Mouse (Mus musculus) cerebellum, adult 2 months (tissue): ENCODE measurements around the gene 4921524J17Rik. TPM values are rescaled to one million over a fixed set of nuclear protein-coding genes. Genes with fewer than 3 reads are reported as not detected.

Source experiments
- DNase-seq, 2 experiments: peaks; one replicate each; pipeline ENCODE4 v3.0.0; 2021
- H3K27ac ChIP-seq: fragments of 200-500 bp; 2 replicates; pipeline ENCODE4 v1.5.1; 2012; ENCODE audit warnings: low read length, control low read depth, inconsistent platforms; ENCODE audit not compliant: insufficient read depth
- H3K27me3 ChIP-seq: fragments of 200-500 bp; 2 replicates; pipeline ENCODE4 v1.6.1; 2012; ENCODE audit warnings: inconsistent platforms, mild to moderate bottlenecking, low read length, moderate library complexity; ENCODE audit not compliant: control insufficient read depth, insufficient read depth
- H3K4me1 ChIP-seq: fragments of 200-500 bp; 2 replicates; pipeline ENCODE4 v1.6.1; 2011; ENCODE audit warnings: low read length; ENCODE audit not compliant: control insufficient read depth, insufficient read depth
- H3K4me3 ChIP-seq: fragments of 200-500 bp; replicated peaks from 2 replicates; pipeline ENCODE3; 2011; ENCODE audit warnings: mild to moderate bottlenecking, low read depth, low read length, control low read depth; ENCODE audit not compliant: insufficient read depth
- CTCF ChIP-seq: fragments of 200-500 bp; IDR thresholded peaks from 2 replicates; pipeline ENCODE4 v1.5.1; 2011; ENCODE audit warnings: low read depth, mild to moderate bottlenecking, control low read depth, low read length, moderate library complexity, borderline replicate concordance; ENCODE audit not compliant: insufficient read depth
- POLR2A ChIP-seq: fragments of 200-500 bp; IDR thresholded peaks from 2 replicates; pipeline ENCODE4 v1.6.1; 2011; ENCODE audit warnings: low read length, control low read depth, borderline replicate concordance; ENCODE audit not compliant: insufficient read depth
- WGBS: fragments of 180-500 bp; shearing (Covaris S2); methylation state at CpG from one replicate; pipeline ENCODE4 v1.1.7; 2018; 5-methylcytosine and 5-hydroxymethylcytosine counted together
- polyA plus RNA-seq: library from polyadenylated mRNA; depleted of rRNA; stranded (reverse); fragments of >200 nt; gene quantifications from 2 replicates; pipeline ENCODE4 v1.2.3, GENCODE M21; 2012

Gene 4921524J17Rik
- polyA plus RNA-seq, 1 experiment = 13.8 TPM

GRCm38 (mm10) chr8:85435736-85436135 lies 3.1 kb upstream of the 4921524J17Rik start:
- Histone ChIP-seq H3K4me1 (no peaks in the 10 kb centered on the region), H3K27ac (no peak overlapping the region), H3K4me3 (no peak overlapping the region), H3K27me3 (no peaks in the 10 kb centered on the region)
- no peak for TF ChIP-seq CTCF
- TF ChIP-seq POLR2A = no peak
- 56% methylated on average over 5 of the region's 5 CpGs for WGBS
- no peak for DNase-seq

- 83% methylated on average over 12 of the region's 12 CpGs for WGBS
- Histone ChIP-seq H3K4me3 (no peak overlapping the region), H3K27me3 (no peaks in the 10 kb centered on the region), H3K27ac (no peak overlapping the region), H3K4me1 (no peaks in the 10 kb centered on the region)
- TF ChIP-seq CTCF (no peak), POLR2A (no peak)
- DNase-seq = no peak
Observed at GRCm38 (mm10) chr8:85434817-85435216, 2.2 kb upstream of the 4921524J17Rik start.

DNA sequence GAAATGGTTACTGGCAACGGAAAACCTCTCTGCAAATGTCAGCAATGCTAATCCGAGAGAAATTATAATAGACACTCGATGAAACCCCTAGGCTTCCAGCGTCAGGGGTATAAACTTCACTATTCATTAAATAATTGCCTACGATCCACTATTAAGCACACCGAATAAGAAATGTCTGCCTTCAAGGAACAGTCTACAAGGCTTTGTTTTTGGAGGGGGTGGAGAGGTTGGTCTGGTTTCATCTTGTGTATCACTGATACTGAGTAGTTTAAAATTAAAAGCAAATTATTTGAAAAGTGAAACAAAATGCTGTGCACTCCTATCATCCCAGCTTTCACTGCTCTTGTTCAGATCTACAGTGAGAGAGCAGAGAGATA lies 372 bp upstream of the 4921524J17Rik start:
- under 1% methylated on average over 6 of the region's 6 CpGs for WGBS
- Histone ChIP-seq H3K27ac (no peak overlapping the region), H3K4me3 (peak overlapping the region; percentile 97), H3K27me3 (no peaks in the 10 kb centered on the region), H3K4me1 (no peaks in the 10 kb centered on the region)
- no peak for DNase-seq
- TF ChIP-seq CTCF (no peak), POLR2A (no peak)

GRCm38 (mm10) chr8:85431281-85432167 lies 1.1 kb downstream of the 4921524J17Rik start:
- no peaks in the 10 kb centered on the region for H3K27me3 ChIP-seq
- no peaks in the 10 kb centered on the region for H3K4me1 ChIP-seq
- 15% methylated on average over 10 of the region's 10 CpGs for WGBS
- peak overlapping the region; percentile 97 for H3K4me3 ChIP-seq
- TF ChIP-seq POLR2A = no peak
- no peak overlapping the region for H3K27ac ChIP-seq
- DNase-seq = peak in 1 of 2 experiments; percentile 26

- H3K4me3 ChIP-seq = peak overlapping the region; percentile 29
- peak in 1 of 2 experiments; percentile 19 for DNase-seq
- no peaks in the 10 kb centered on the region for H3K27me3 ChIP-seq
- no peaks in the 10 kb centered on the region for H3K4me1 ChIP-seq
- 30% methylated on average over 3 of the region's 3 CpGs for WGBS
- no peak for TF ChIP-seq CTCF
- no peak for TF ChIP-seq POLR2A
- H3K27ac ChIP-seq = no peak overlapping the region
Observed at GRCm38 (mm10) chr8:85430801-85431200, 1.8 kb downstream of the 4921524J17Rik start.

GRCm38 (mm10) chr8:85429219-85429618 lies 3.4 kb downstream of the 4921524J17Rik start:
- H3K27ac ChIP-seq = no peak overlapping the region
- H3K27me3 ChIP-seq = no peaks in the 10 kb centered on the region
- no peak for TF ChIP-seq CTCF
- TF ChIP-seq POLR2A = no peak
- no peaks in the 10 kb centered on the region for H3K4me1 ChIP-seq
- DNase-seq = no peak
- no peak overlapping the region for H3K4me3 ChIP-seq
- WGBS = 58% methylated on average over 4 of the region's 4 CpGs

- DNase-seq = no peak
- WGBS = 86% methylated on average over 4 of the region's 4 CpGs
- TF ChIP-seq POLR2A = no peak
- TF ChIP-seq CTCF = no peak
- H3K4me1 ChIP-seq = no peaks in the 10 kb centered on the region
- no peak overlapping the region for H3K27ac ChIP-seq
- no peak overlapping the region for H3K4me3 ChIP-seq
- H3K27me3 ChIP-seq = no peaks in the 10 kb centered on the region
Observed at GRCm38 (mm10) chr8:85427026-85427425, 5.6 kb downstream of the 4921524J17Rik start.

- no peak overlapping the region for H3K27ac ChIP-seq
- H3K4me3 ChIP-seq = no peak overlapping the region
- no peaks in the 10 kb centered on the region for H3K27me3 ChIP-seq
- no peaks in the 10 kb centered on the region; the same call in 1 of the 2 replicates for H3K4me1 ChIP-seq
- 97% methylated on average over 1 of the region's 1 CpGs for WGBS
- DNase-seq = no peak
- TF ChIP-seq CTCF = no peak
Observed at GRCm38 (mm10) chr8:85421329-85421728, 11.3 kb downstream of the 4921524J17Rik start.
